Mouse (Mus musculus): ENCODE results near the gene Rora. TPM values are rescaled to one million over a fixed set of nuclear protein-coding genes. Genes with fewer than 3 reads are reported as not detected.

Rora gene
- polyA plus RNA-seq, 1 experiment from 2014 or later = 4.7 TPM

- H3K4me2 ChIP-seq (replicated peaks) = no peak overlapping the region
- H3K4me1 ChIP-seq (replicated peaks) = no peaks in the 10 kb centered on the region
- no peaks in the 10 kb centered on the region for H3K9me3 ChIP-seq
- 91% methylated on average over 2 of the region's 2 CpGs for WGBS
- H3K27me3 ChIP-seq (replicated peaks) = no peaks in the 10 kb centered on the region
- H3K36me3 ChIP-seq = no peaks in the 10 kb centered on the region
- H3K27ac ChIP-seq = no peak overlapping the region
- no peak overlapping the region for H3K4me3 ChIP-seq (replicated peaks)
- no peak for ATAC-seq
- H3K9ac ChIP-seq = no peak overlapping the region
These were observed 360.6 kb downstream of the Rora start for GRCm38 (mm10) chr9:69014203-69014602.

- Histone ChIP-seq H3K9me3 (no peaks in the 10 kb centered on the region), H3K27ac (no peak overlapping the region), H3K4me3 (replicated peaks) (no peak overlapping the region), H3K4me1 (replicated peaks) (no peaks in the 10 kb centered on the region), H3K4me2 (replicated peaks) (no peak overlapping the region), H3K9ac (no peak overlapping the region), H3K27me3 (replicated peaks) (no peaks in the 10 kb centered on the region), H3K36me3 (no peaks in the 10 kb centered on the region)
- WGBS = 88% methylated on average over 4 of the region's 4 CpGs
- no peak for ATAC-seq
These were observed 366.8 kb downstream of the Rora start for GRCm38 (mm10) chr9:69020381-69020780.

GRCm38 (mm10) chr9:69021482-69021881 lies 367.9 kb downstream of the Rora start:
- Histone ChIP-seq H3K4me1 (replicated peaks) (no peaks in the 10 kb centered on the region), H3K9ac (no peak overlapping the region), H3K36me3 (no peaks in the 10 kb centered on the region), H3K4me2 (replicated peaks) (no peak overlapping the region), H3K4me3 (replicated peaks) (no peak overlapping the region), H3K9me3 (no peaks in the 10 kb centered on the region), H3K27me3 (replicated peaks) (no peaks in the 10 kb centered on the region), H3K27ac (no peak overlapping the region)
- ATAC-seq = no peak
- 96% methylated on average over 1 of the region's 1 CpGs for WGBS

- Histone ChIP-seq H3K9ac (no peak overlapping the region), H3K4me3 (replicated peaks) (no peak overlapping the region), H3K27ac (no peak overlapping the region), H3K27me3 (replicated peaks) (no peaks in the 10 kb centered on the region), H3K4me2 (replicated peaks) (no peak overlapping the region), H3K9me3 (no peaks in the 10 kb centered on the region), H3K36me3 (no peaks in the 10 kb centered on the region), H3K4me1 (replicated peaks) (no peaks in the 10 kb centered on the region)
- ATAC-seq = no peak
- 84% methylated on average over 3 of the region's 3 CpGs for WGBS
These were observed 369.7 kb downstream of the Rora start for GRCm38 (mm10) chr9:69023314-69023713.

GRCm38 (mm10) chr9:69028177-69028576 lies 374.6 kb downstream of the Rora start:
- 72% methylated on average over 4 of the region's 4 CpGs for WGBS
- H3K36me3 ChIP-seq = no peaks in the 10 kb centered on the region
- no peaks in the 10 kb centered on the region for H3K4me1 ChIP-seq (replicated peaks)
- no peak for ATAC-seq
- no peak overlapping the region for H3K9ac ChIP-seq
- no peak overlapping the region for H3K4me2 ChIP-seq (replicated peaks)
- no peaks in the 10 kb centered on the region for H3K27me3 ChIP-seq (replicated peaks)
- H3K9me3 ChIP-seq = no peaks in the 10 kb centered on the region
- no peak overlapping the region for H3K4me3 ChIP-seq (replicated peaks)
- H3K27ac ChIP-seq = no peak overlapping the region

GRCm38 (mm10) chr9:69034301-69034871 lies 380.8 kb downstream of the Rora start:
- no peak overlapping the region for H3K4me2 ChIP-seq (replicated peaks)
- no peak overlapping the region for H3K27ac ChIP-seq
- no peaks in the 10 kb centered on the region for H3K36me3 ChIP-seq
- no peaks in the 10 kb centered on the region for H3K4me1 ChIP-seq (replicated peaks)
- WGBS = 84% methylated on average over 10 of the region's 10 CpGs
- ATAC-seq = no peak
- H3K4me3 ChIP-seq (replicated peaks) = no peak overlapping the region
- no peaks in the 10 kb centered on the region for H3K27me3 ChIP-seq (replicated peaks)
- no peaks in the 10 kb centered on the region for H3K9me3 ChIP-seq
- no peak overlapping the region for H3K9ac ChIP-seq

- no peak for ATAC-seq
- Histone ChIP-seq H3K9ac (no peak overlapping the region), H3K36me3 (no peaks in the 10 kb centered on the region), H3K4me2 (replicated peaks) (no peak overlapping the region), H3K27ac (no peak overlapping the region), H3K4me3 (replicated peaks) (no peak overlapping the region), H3K27me3 (replicated peaks) (no peaks in the 10 kb centered on the region), H3K9me3 (no peaks in the 10 kb centered on the region), H3K4me1 (replicated peaks) (no peaks in the 10 kb centered on the region)
- 82% methylated on average over 7 of the region's 7 CpGs for WGBS
These were observed 381.9 kb downstream of the Rora start for GRCm38 (mm10) chr9:69035456-69035855.

- no peak for ATAC-seq
These were observed 382.7 kb downstream of the Rora start for GRCm38 (mm10) chr9:69036296-69036695.

GRCm38 (mm10) chr9:69043920-69044613 lies 390.5 kb downstream of the Rora start:
- H3K27ac ChIP-seq = no peak overlapping the region
- ATAC-seq = no peak
- no peak overlapping the region for H3K4me3 ChIP-seq (replicated peaks)

More at GRCm38 (mm10) chr9:69036296-69036695, 382.7 kb downstream of the Rora start:
- Histone ChIP-seq H3K9me3 (no peaks in the 10 kb centered on the region), H3K27me3 (replicated peaks) (no peaks in the 10 kb centered on the region), H3K36me3 (no peaks in the 10 kb centered on the region), H3K27ac (no peak overlapping the region), H3K4me3 (replicated peaks) (no peak overlapping the region), H3K4me2 (replicated peaks) (no peak overlapping the region), H3K4me1 (replicated peaks) (no peaks in the 10 kb centered on the region), H3K9ac (no peak overlapping the region)
- WGBS = 57% methylated on average over 3 of the region's 3 CpGs

GRCm38 (mm10) chr9:69044614-69045133 lies 391.1 kb downstream of the Rora start:
- H3K9me3 ChIP-seq = no peaks in the 10 kb centered on the region
- H3K36me3 ChIP-seq = no peaks in the 10 kb centered on the region
- WGBS = 89% methylated on average over 7 of the region's 7 CpGs
- no peaks in the 10 kb centered on the region for H3K27me3 ChIP-seq (replicated peaks)
- no peak overlapping the region for H3K4me2 ChIP-seq (replicated peaks)
- H3K4me1 ChIP-seq (replicated peaks) = no peaks in the 10 kb centered on the region
- no peak overlapping the region for H3K4me3 ChIP-seq (replicated peaks)
- no peak overlapping the region for H3K9ac ChIP-seq
- no peak for ATAC-seq
- no peak overlapping the region for H3K27ac ChIP-seq

More at GRCm38 (mm10) chr9:69043920-69044613, 390.5 kb downstream of the Rora start:
- Histone ChIP-seq H3K36me3 (no peaks in the 10 kb centered on the region), H3K4me2 (replicated peaks) (no peak overlapping the region), H3K9ac (no peak overlapping the region), H3K4me1 (replicated peaks) (no peaks in the 10 kb centered on the region), H3K27me3 (replicated peaks) (no peaks in the 10 kb centered on the region), H3K9me3 (no peaks in the 10 kb centered on the region)
- 85% methylated on average over 8 of the region's 8 CpGs for WGBS

GRCm38 (mm10) chr9:69045908-69046307 lies 392.3 kb downstream of the Rora start:
- 89% methylated on average over 8 of the region's 8 CpGs for WGBS
- Histone ChIP-seq H3K4me1 (replicated peaks) (no peaks in the 10 kb centered on the region), H3K9ac (no peak overlapping the region), H3K36me3 (no peaks in the 10 kb centered on the region), H3K27me3 (replicated peaks) (no peaks in the 10 kb centered on the region), H3K9me3 (no peaks in the 10 kb centered on the region), H3K4me2 (replicated peaks) (no peak overlapping the region), H3K27ac (no peak overlapping the region), H3K4me3 (replicated peaks) (no peak overlapping the region)
- ATAC-seq = no peak

GRCm38 (mm10) chr9:69050856-69051255 lies 397.3 kb downstream of the Rora start:
- Histone ChIP-seq H3K4me1 (replicated peaks) (no peaks in the 10 kb centered on the region), H3K36me3 (no peaks in the 10 kb centered on the region), H3K27ac (no peak overlapping the region), H3K4me3 (replicated peaks) (no peak overlapping the region), H3K9me3 (no peaks in the 10 kb centered on the region), H3K4me2 (replicated peaks) (no peak overlapping the region), H3K27me3 (replicated peaks) (no peaks in the 10 kb centered on the region), H3K9ac (no peak overlapping the region)
- WGBS = 71% methylated on average over 8 of the region's 8 CpGs
- ATAC-seq = no peak

- Histone ChIP-seq H3K4me3 (replicated peaks) (no peak overlapping the region), H3K27ac (no peak overlapping the region), H3K9me3 (no peaks in the 10 kb centered on the region)
These were observed 398.3 kb downstream of the Rora start for GRCm38 (mm10) chr9:69051890-69052289.

More at GRCm38 (mm10) chr9:69051890-69052289, 398.3 kb downstream of the Rora start:
- WGBS = 87% methylated on average over 5 of the region's 5 CpGs
- Histone ChIP-seq H3K4me2 (replicated peaks) (no peak overlapping the region), H3K4me1 (replicated peaks) (no peaks in the 10 kb centered on the region), H3K9ac (no peak overlapping the region), H3K27me3 (replicated peaks) (no peaks in the 10 kb centered on the region), H3K36me3 (no peaks in the 10 kb centered on the region)
- ATAC-seq = no peak
